Mouse (Mus musculus) ES-E14 (cell line): ENCODE data around the gene Tst. TPM values are rescaled to one million over a fixed set of nuclear protein-coding genes. Genes with fewer than 3 reads are reported as not detected.

Experiments used
- DNase-seq: peaks from one replicate; pipeline ENCODE4 v3.0.0-alpha.2; 2013; ENCODE audit warnings: low read depth, low spot score
- H3K27ac ChIP-seq: 2 replicates; pipeline ENCODE4 v1.5.1; 2012; ENCODE audit warnings: low read depth, mild to moderate bottlenecking, low read length, moderate library complexity, mixed read lengths; ENCODE audit not compliant: poor library complexity, insufficient read depth, severe bottlenecking
- H3K36me3 ChIP-seq: 2 replicates; pipeline ENCODE4 v1.6.1; 2012; ENCODE audit warnings: mild to moderate bottlenecking, low read length, moderate library complexity, mixed read lengths; ENCODE audit not compliant: control insufficient read depth, poor library complexity, insufficient read depth, severe bottlenecking
- H3K4me1 ChIP-seq, 2 experiments: fragments of 150-350 bp in 1 of 2; sonication (generic) in 1 of 2; 2 replicates each; pipeline ENCODE4 v1.6.1; 2012; ENCODE audit warnings: low read length in 2 of 2, mild to moderate bottlenecking in 1 of 2, mixed read lengths in 1 of 2; ENCODE audit not compliant: control insufficient read depth in 2 of 2, insufficient read depth in 2 of 2, poor library complexity in 1 of 2
- H3K4me3 ChIP-seq, 2 experiments: fragments of 150-350 bp in 1 of 2; sonication (generic) in 1 of 2; 2 replicates each; pipeline ENCODE4 v1.5.1; 2012; ENCODE audit warnings: low read length in 2 of 2, low read depth in 1 of 2, mild to moderate bottlenecking in 1 of 2, mixed read lengths in 1 of 2; ENCODE audit not compliant: insufficient read depth in 1 of 2, poor library complexity in 1 of 2, severe bottlenecking in 1 of 2
- H3K9ac ChIP-seq: 2 replicates; pipeline ENCODE4 v1.6.1; 2012; ENCODE audit warnings: low read depth, mild to moderate bottlenecking, low read length, mixed read lengths; ENCODE audit not compliant: poor library complexity, insufficient read depth, severe bottlenecking
- H3K9me3 ChIP-seq: fragments of 150-350 bp; sonication (generic); 2 replicates; pipeline ENCODE4 v1.6.1; 2012; ENCODE audit warnings: low read depth, mild to moderate bottlenecking, low read length; ENCODE audit not compliant: control insufficient read depth, insufficient read depth
- CHD2 ChIP-seq: IDR thresholded peaks from 2 replicates; pipeline ENCODE4 v1.6.1; 2014; ENCODE audit warnings: mild to moderate bottlenecking, low read depth, low read length, inconsistent platforms
- HCFC1 ChIP-seq: IDR thresholded peaks from 2 replicates; pipeline ENCODE4 v1.6.1; 2012; ENCODE audit warnings: low read length, inconsistent platforms, borderline replicate concordance; ENCODE audit not compliant: insufficient read depth
- MAFK ChIP-seq: IDR thresholded peaks from 2 replicates; pipeline ENCODE4 v1.6.1; 2014; ENCODE audit warnings: mild to moderate bottlenecking, low read depth, low read length, inconsistent platforms; ENCODE audit not compliant: insufficient read depth
- ZC3H11A ChIP-seq: IDR thresholded peaks from 2 replicates; pipeline ENCODE4 v1.6.1; 2012; ENCODE audit warnings: low read depth, mild to moderate bottlenecking, inconsistent platforms, low read length, borderline replicate concordance
- ZNF384 ChIP-seq: IDR thresholded peaks from 2 replicates; pipeline ENCODE4 v1.6.1; 2012; ENCODE audit warnings: low read depth, low read length, inconsistent platforms
- in situ Hi-C, 2 experiments: fragments of 600-800 bp; cut with MboI; formaldehyde crosslinking; loops; one replicate each; pipeline ENCODE4 v1.15.1; 2025; ENCODE audit warnings: low sequenced_read_pairs in 2 of 2, inconsistent platforms in 1 of 2; ENCODE audit not compliant: unreplicated experiment in 2 of 2
- total RNA-seq: library from RNA; depleted of rRNA; stranded (reverse); fragments of 300-350 nt; gene quantifications from 2 replicates; pipeline ENCODE4 v1.2.3, GENCODE M21; 2012

The Tst gene
- total RNA-seq, 1 experiment, result 14.9 TPM

DNA sequence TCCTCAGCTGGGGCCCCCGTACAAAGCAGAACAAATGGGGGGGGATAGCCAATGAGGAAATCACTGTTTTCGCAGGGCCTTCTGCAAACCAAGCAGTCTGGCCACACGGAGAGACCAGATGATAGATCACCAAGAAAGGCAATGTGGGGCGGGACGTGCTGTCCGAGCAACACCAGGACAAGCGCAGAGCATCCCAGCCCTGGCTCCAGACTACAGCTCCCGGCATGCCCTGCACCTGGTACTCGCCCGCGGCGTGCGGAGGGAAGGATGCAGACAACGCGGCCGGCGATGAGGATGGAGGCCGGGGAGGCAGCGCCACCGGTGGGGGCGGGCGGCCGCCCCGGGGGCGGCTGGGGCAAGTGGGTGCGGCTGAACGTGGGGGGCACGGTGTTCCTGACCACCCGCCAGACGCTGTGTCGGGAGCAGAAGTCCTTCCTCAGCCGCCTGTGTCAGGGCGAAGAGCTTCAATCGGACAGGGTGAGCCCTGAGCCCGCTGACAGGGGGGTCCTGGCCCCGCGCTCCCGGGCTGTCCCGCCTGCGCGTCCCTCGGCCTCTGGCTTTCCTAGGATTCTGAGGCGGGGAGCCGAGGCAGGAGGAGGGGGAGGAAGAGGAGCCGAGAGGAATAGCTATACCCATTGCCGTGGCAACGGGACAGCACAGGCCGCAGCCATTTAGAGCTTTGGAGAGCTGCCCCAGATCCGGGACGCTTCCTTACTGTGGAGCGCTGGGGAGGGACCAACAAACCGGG, 22.9 kb upstream of the Tst start, which contains the start of gene Kctd17:
Gene Kctd17 (plus strand): TSS at position 174 of the 748 bp plus-strand sequence.
- peak within 1 kb of the TSS; percentile 68 for H3K9ac ChIP-seq
- H3K27ac ChIP-seq, result no peak within 1 kb of the TSS
- H3K9me3 ChIP-seq, result no peaks in the 10 kb centered on the region
- peak within 1 kb of the TSS; percentile 79 to 91 for H3K4me3 ChIP-seq
- in situ Hi-C loops, result no loop called here
- H3K4me1 ChIP-seq, result peaks cover 0 to 12% of the 10 kb centered on the region in 2 experiments; a peak in 3 of 4 replicates
- peaks cover under 1% of the 10 kb centered on the region; the same call in 1 of the 2 replicates for H3K36me3 ChIP-seq
- no peak for DNase-seq
- peak; percentile 88 for TF ChIP-seq HCFC1
- TF ChIP-seq ZC3H11A, result no peak
- TF ChIP-seq MAFK, result no peak
- no peak for TF ChIP-seq CHD2
- no peak for TF ChIP-seq ZNF384

DNA sequence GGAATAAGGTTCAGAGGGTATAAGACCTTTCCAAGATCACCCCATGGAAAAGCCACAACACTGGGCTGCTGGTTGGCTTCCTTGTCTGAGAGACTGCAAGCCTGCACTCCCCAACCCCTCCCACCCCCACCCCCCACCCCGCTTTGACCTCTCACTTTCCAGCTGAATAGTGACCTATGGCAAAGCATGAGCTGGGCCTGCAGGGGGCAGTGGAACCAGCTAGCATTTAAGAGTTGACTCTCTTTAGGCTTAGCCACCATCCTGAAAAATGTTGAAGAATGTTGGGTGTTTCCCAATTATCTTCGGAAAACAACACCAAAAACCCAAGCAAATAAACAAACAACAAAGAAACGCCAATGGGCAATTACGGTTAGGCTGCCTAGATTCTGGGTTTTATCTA, 19.5 kb upstream of the Tst start:
- Histone ChIP-seq H3K4me3 (no peak overlapping the region), H3K36me3 (no peaks in the 10 kb centered on the region), H3K27ac (no peak overlapping the region), H3K4me1 (peaks cover 0 to 12% of the 10 kb centered on the region in 2 experiments; a peak in 3 of 4 replicates), H3K9me3 (no peaks in the 10 kb centered on the region), H3K9ac (no peak overlapping the region)
- in situ Hi-C loops, result no loop called here
- no peak for TF ChIP-seq HCFC1
- TF ChIP-seq ZNF384, result no peak
- TF ChIP-seq MAFK, result no peak
- no peak for TF ChIP-seq ZC3H11A
- TF ChIP-seq CHD2, result no peak
- no peak for DNase-seq

DNA sequence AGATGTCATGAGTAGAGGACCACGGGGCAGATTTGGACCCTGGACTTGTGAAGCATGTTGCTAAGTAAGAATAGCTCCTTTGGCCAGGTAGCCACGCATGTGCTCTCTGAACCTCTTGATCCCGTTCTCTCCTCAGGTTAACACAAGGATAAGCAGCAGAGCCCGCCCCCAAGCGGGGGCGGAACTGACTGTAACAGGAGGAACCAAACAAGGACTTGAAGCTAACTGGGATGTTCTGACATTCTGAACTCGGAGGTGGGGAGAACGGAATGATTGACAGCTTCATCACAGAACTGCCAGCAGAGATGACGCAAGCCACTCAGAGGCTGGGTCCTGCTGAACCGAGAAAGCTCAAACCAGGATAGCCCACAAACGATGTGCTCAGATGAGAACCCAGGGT, 18.8 kb upstream of the Tst start:
- Histone ChIP-seq H3K4me1 (peaks cover 0 to 12% of the 10 kb centered on the region in 2 experiments; a peak in 3 of 4 replicates), H3K36me3 (no peaks in the 10 kb centered on the region), H3K9me3 (no peaks in the 10 kb centered on the region), H3K4me3 (peak overlapping the region in 1 of 2 experiments; percentile 24; a peak in 2 of 4 replicates), H3K27ac (peak overlapping the region; percentile 14; the same call in 1 of the 2 replicates), H3K9ac (peak overlapping the region; percentile 36; the same call in 1 of the 2 replicates)
- TF ChIP-seq CHD2, result no peak
- no peak for TF ChIP-seq ZC3H11A
- no peak for TF ChIP-seq ZNF384
- TF ChIP-seq MAFK, result no peak
- TF ChIP-seq HCFC1, result no peak
- in situ Hi-C loops, result no loop called here
- DNase-seq, result peak; percentile 69

DNA sequence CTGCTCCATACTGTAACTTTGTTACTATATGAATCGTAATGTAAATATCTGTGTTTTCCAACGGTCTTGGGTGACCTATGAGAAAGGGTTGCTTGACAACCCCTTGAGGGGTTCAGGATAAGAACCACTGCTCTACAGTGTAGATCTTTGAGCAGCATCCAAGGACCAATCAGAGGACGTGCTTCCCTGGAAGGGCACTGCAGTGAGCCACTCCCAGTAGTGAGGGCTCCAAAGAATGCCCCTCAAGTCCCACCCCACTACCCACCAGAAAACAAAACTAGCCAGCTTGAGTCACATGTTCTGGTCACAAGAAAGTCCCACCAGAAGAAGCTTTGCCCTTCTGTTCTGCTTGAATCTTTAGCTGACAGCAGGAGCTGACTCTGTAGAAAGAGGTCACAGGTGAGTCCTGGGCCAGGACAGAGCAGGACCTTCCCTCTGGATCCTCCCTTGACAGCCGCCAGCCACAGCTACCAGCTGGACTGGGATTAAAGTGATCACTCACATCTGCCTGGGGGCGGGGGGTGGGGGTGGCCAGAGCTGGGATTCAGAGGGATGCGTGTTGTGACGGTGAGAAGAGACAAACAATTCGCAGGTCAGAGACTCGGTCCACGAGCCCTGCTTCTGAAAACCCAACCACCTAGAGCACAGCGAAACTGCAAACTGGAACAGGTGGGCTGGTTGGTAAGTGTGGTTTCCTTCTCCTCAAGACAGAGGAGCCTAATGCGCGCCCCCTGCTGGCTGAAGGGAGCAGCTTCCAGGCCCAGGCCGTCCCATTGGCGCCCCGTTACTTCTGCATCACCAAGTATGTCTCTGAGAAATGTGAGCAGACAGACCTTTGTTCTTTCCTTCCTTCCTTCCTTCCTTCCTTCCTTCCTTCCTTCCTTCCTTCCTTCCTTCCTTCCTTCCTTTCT, 16.6 kb upstream of the Tst start:
- Histone ChIP-seq H3K9me3 (no peaks in the 10 kb centered on the region), H3K9ac (peak overlapping the region; percentile 63; the same call in 1 of the 2 replicates), H3K4me1 (peaks cover 0 to 12% of the 10 kb centered on the region in 2 experiments; a peak in 2 of 4 replicates), H3K4me3 (peak overlapping the region; percentile 33 to 35; a peak in 2 of 4 replicates), H3K36me3 (no peaks in the 10 kb centered on the region), H3K27ac (no peak overlapping the region)
- TF ChIP-seq ZNF384 (no peak), ZC3H11A (no peak), HCFC1 (no peak), MAFK (no peak), CHD2 (no peak)
- DNase-seq, result peak; percentile 85
- in situ Hi-C loops, result no loop called here
